Mouse (Mus musculus) MEL (cell line): ENCODE data around the gene Shc4. TPM values are rescaled to one million over a fixed set of nuclear protein-coding genes. Genes with fewer than 3 reads are reported as not detected.

ENCODE experiments used
- DNase-seq: peaks from one replicate; pipeline ENCODE4 v3.0.0; 2011; ENCODE audit warnings: low read depth, low spot score
- H3K27ac ChIP-seq: 2 replicates; pipeline ENCODE4 v1.5.1; 2012; ENCODE audit warnings: low read depth, mild to moderate bottlenecking, control low read depth, low read length, moderate library complexity; ENCODE audit not compliant: control insufficient read depth
- H3K27me3 ChIP-seq, 2 experiments: fragments of 150-350 bp in 1 of 2; sonication (generic) in 1 of 2; 2 replicates each; pipeline ENCODE4 v1.6.1; 2012; ENCODE audit warnings: low read length in 2 of 2, mild to moderate bottlenecking in 2 of 2, improper control_type of control experiment in 1 of 2, moderate library complexity in 1 of 2; ENCODE audit not compliant: insufficient read depth in 2 of 2, control insufficient read depth in 1 of 2
- H3K36me3 ChIP-seq, 2 experiments: 2 replicates each; pipeline ENCODE4 v1.6.1; 2012 to 2014; ENCODE audit warnings: low read length in 2 of 2, improper control_type of control experiment in 1 of 2, inconsistent platforms in 1 of 2, mild to moderate bottlenecking in 1 of 2; ENCODE audit not compliant: insufficient read depth in 2 of 2, control insufficient read depth in 1 of 2
- H3K4me1 ChIP-seq, 2 experiments: fragments of 150-350 bp in 1 of 2; sonication (generic) in 1 of 2; 2 replicates each; pipeline ENCODE4 v1.6.1; 2012; ENCODE audit warnings: low read length in 2 of 2, improper control_type of control experiment in 1 of 2, mild to moderate bottlenecking in 1 of 2; ENCODE audit not compliant: insufficient read depth in 2 of 2, control insufficient read depth in 1 of 2
- H3K4me3 ChIP-seq, 2 experiments: fragments of 150-350 bp in 1 of 2; sonication (generic) in 1 of 2; 2 replicates each; pipeline ENCODE4 v1.5.1; 2012; ENCODE audit warnings: low read depth in 2 of 2, low read length in 2 of 2, mild to moderate bottlenecking in 2 of 2, moderate library complexity in 2 of 2, control low read depth in 1 of 2, improper control_type of control experiment in 1 of 2; ENCODE audit not compliant: control insufficient read depth in 1 of 2, insufficient read depth in 1 of 2
- H3K79me2 ChIP-seq: 2 replicates; pipeline ENCODE4 v1.6.1; 2012; ENCODE audit warnings: mild to moderate bottlenecking, low read length, moderate library complexity; ENCODE audit not compliant: control insufficient read depth, poor library complexity, insufficient read depth
- H3K9ac ChIP-seq: 2 replicates; pipeline ENCODE4 v1.6.1; 2012; ENCODE audit warnings: low read depth, mild to moderate bottlenecking, control low read depth, low read length, moderate library complexity; ENCODE audit not compliant: control insufficient read depth, poor library complexity, severe bottlenecking
- H3K9me3 ChIP-seq: fragments of 150-350 bp; sonication (generic); replicated peaks from 2 replicates; pipeline ENCODE4 v1.6.1; 2012; ENCODE audit warnings: mild to moderate bottlenecking, low read length, improper control_type of control experiment, moderate library complexity; ENCODE audit not compliant: insufficient read depth
- CHD1 ChIP-seq: IDR thresholded peaks from 2 replicates; pipeline ENCODE4 v1.6.1; 2012; ENCODE audit warnings: low read depth, mild to moderate bottlenecking, inconsistent platforms, low read length, improper control_type of control experiment
- CTCF ChIP-seq, 3 experiments: IDR thresholded peaks in 2 of 3; conservative IDR thresholded peaks in 1 of 3; 2 replicates each; pipeline ENCODE4 v1.5.1; 2011 to 2012; ENCODE audit warnings: low read length in 3 of 3, low read depth in 2 of 3, mild to moderate bottlenecking in 2 of 3, improper control_type of control experiment in 1 of 3, inconsistent platforms in 1 of 3, mixed read lengths in 1 of 3, moderate library complexity in 1 of 3; ENCODE audit not compliant: control insufficient read depth in 1 of 3, insufficient read depth in 1 of 3, poor library complexity in 1 of 3, severe bottlenecking in 1 of 3
- EP300 ChIP-seq, 2 experiments: IDR thresholded peaks; 2 replicates each; pipeline ENCODE4 v1.6.1; 2011; ENCODE audit warnings: improper control_type of control experiment in 2 of 2, low read length in 2 of 2, low read depth in 1 of 2, mild to moderate bottlenecking in 1 of 2
- GATA1 ChIP-seq: IDR thresholded peaks from 2 replicates; pipeline ENCODE4 v1.6.1; 2011; ENCODE audit warnings: low read depth, low read length, improper control_type of control experiment
- KAT2A ChIP-seq: conservative IDR thresholded peaks from 2 replicates; pipeline ENCODE4 v1.6.1; 2012; ENCODE audit warnings: low read depth, low read length, improper control_type of control experiment, inconsistent platforms
- MAFK ChIP-seq: IDR thresholded peaks from 2 replicates; pipeline ENCODE4 v1.6.1; 2011; ENCODE audit warnings: low read depth, mild to moderate bottlenecking, low read length, improper control_type of control experiment, borderline replicate concordance
- MAX ChIP-seq: IDR thresholded peaks from 2 replicates; pipeline ENCODE4 v1.6.1; 2011; ENCODE audit warnings: low read length, improper control_type of control experiment
- MEF2A ChIP-seq: IDR thresholded peaks from 2 replicates; pipeline ENCODE4 v1.6.1; 2014; ENCODE audit warnings: low read depth, mild to moderate bottlenecking, inconsistent platforms, low read length, improper control_type of control experiment; ENCODE audit not compliant: poor library complexity, insufficient replicate concordance, severe bottlenecking; ENCODE audit errors: extremely low read depth
- MXI1 ChIP-seq: IDR thresholded peaks from 2 replicates; pipeline ENCODE4 v1.6.1; 2011; ENCODE audit warnings: mild to moderate bottlenecking, low read depth, low read length, improper control_type of control experiment
- NELFE ChIP-seq: IDR thresholded peaks from 2 replicates; pipeline ENCODE4 v1.6.1; 2011; ENCODE audit warnings: low read depth, low read length, improper control_type of control experiment
- POLR2A ChIP-seq, 2 experiments: IDR thresholded peaks; 2 replicates each; pipeline ENCODE4 v1.6.1; 2011 to 2012; ENCODE audit warnings: low read length in 2 of 2, mild to moderate bottlenecking in 2 of 2, control low read depth in 1 of 2, improper control_type of control experiment in 1 of 2, low read depth in 1 of 2, moderate library complexity in 1 of 2; ENCODE audit not compliant: control insufficient read depth in 1 of 2, insufficient read depth in 1 of 2, poor library complexity in 1 of 2
- POLR2AphosphoS5 ChIP-seq: IDR thresholded peaks from 2 replicates; pipeline ENCODE4 v1.6.1; 2012; ENCODE audit warnings: low read depth, borderline replicate concordance, mild to moderate bottlenecking, inconsistent platforms, low read length, moderate library complexity, mixed read lengths
- RCOR1 ChIP-seq: IDR thresholded peaks from 2 replicates; pipeline ENCODE4 v1.6.1; 2012; ENCODE audit warnings: low read depth, mild to moderate bottlenecking, inconsistent platforms, low read length, improper control_type of control experiment
- TAL1 ChIP-seq: IDR thresholded peaks from 2 replicates; pipeline ENCODE4 v1.6.1; 2012; ENCODE audit warnings: mild to moderate bottlenecking, inconsistent platforms, low read length, moderate library complexity, mixed read lengths
- UBTF ChIP-seq: IDR thresholded peaks from 2 replicates; pipeline ENCODE4 v1.6.1; 2012; ENCODE audit warnings: low read depth, mild to moderate bottlenecking, inconsistent platforms, low read length, improper control_type of control experiment, moderate library complexity, borderline replicate concordance; ENCODE audit not compliant: insufficient read depth
- USF2 ChIP-seq, 2 experiments: IDR thresholded peaks; 2 replicates each; pipeline ENCODE4 v1.6.1; 2011 to 2012; ENCODE audit warnings: improper control_type of control experiment in 2 of 2, low read length in 2 of 2, borderline replicate concordance in 1 of 2, inconsistent platforms in 1 of 2, low read depth in 1 of 2, mild to moderate bottlenecking in 1 of 2; ENCODE audit not compliant: insufficient read depth in 1 of 2
- ZMIZ1 ChIP-seq: IDR thresholded peaks from 2 replicates; pipeline ENCODE4 v1.6.1; 2012; ENCODE audit warnings: low read depth, mild to moderate bottlenecking, inconsistent platforms, low read length, improper control_type of control experiment, moderate library complexity
- ZNF384 ChIP-seq: IDR thresholded peaks from 2 replicates; pipeline ENCODE4 v1.6.1; 2012; ENCODE audit warnings: low read depth, mild to moderate bottlenecking, inconsistent platforms, low read length, improper control_type of control experiment
- polyA plus RNA-seq, 2 experiments: library from polyadenylated mRNA; stranded (reverse) in 1 of 2; unstranded in 1 of 2; fragments of >175 nt in 1 of 2; fragments of >200 nt in 1 of 2; gene quantifications; 2 replicates each; pipeline versions ENCODE4 v1.2.1 to v1.2.4; 2012; ENCODE audit warnings: low replicate concordance in 2 of 2, low read depth in 1 of 2; ENCODE audit not compliant: insufficient read length in 2 of 2, insufficient read depth in 1 of 2, missing spikeins in 1 of 2
- total RNA-seq: library from RNA; depleted of rRNA; stranded (reverse); fragments of 300-350 nt; gene quantifications from 2 replicates; pipeline ENCODE4 v1.2.3, GENCODE M21; 2012; rRNA removed

Shc4 gene
- total and polyA plus RNA-seq, 3 experiments: 0.38 to 1.1 TPM; not detected in 1

DNA sequence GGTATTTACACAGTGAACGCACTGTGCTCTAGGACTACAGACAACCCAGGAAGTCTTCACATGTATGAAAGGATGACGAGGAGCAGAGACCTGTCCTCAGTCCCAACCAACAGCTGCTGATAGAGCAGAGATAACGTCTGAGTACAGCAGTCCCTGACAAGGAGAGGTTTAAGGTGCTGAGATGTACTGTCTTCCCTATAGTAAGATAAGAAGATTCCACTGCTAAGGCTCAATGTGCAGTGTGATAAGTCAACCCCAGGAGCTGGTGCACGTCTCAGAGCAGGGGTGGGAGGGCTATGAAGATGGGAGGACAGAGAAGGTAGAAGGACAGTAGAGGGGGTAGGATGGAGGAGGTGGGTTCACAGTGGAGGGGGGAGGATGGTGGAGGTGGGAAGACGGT lies 142.9 kb downstream of the Shc4 start:
- Histone ChIP-seq H3K9me3 (no peaks in the 10 kb centered on the region), H3K27ac (no peak overlapping the region), H3K4me1 (no peaks in the 10 kb centered on the region; a peak in 1 of 4 replicates), H3K4me3 (no peak overlapping the region), H3K36me3 (peaks cover 2 to 27% of the 10 kb centered on the region in 2 experiments), H3K79me2 (0 out of 2 replicates have a peak, but pooled peaks cover 2% of the 10 kb centered on the region), H3K27me3 (no peaks in the 10 kb centered on the region), H3K9ac (no peak overlapping the region)
- DNase-seq: no peak
- TF ChIP-seq POLR2A (IDR thresholded peaks at IDR 0.05; ENCODE audit: control insufficient read depth in 1 of 2, insufficient read depth in 1 of 2, low read depth in 1 of 2, low read length in 2 of 2, poor library complexity in 1 of 2) (no peak), TAL1 (no peak), KAT2A (no peak), MEF2A (no peak), GATA1 (no peak)

- Histone ChIP-seq H3K4me3 (no peak overlapping the region), H3K27ac (no peak overlapping the region), H3K4me1 (no peaks in the 10 kb centered on the region; a peak in 1 of 4 replicates), H3K27me3 (no peaks in the 10 kb centered on the region), H3K36me3 (peaks cover 2 to 22% of the 10 kb centered on the region in 2 experiments)
- DNase-seq: no peak
- TF ChIP-seq CHD1 (no peak), MXI1 (no peak), CTCF (IDR thresholded peaks at IDR 0.05 in 2 of 3, conservative IDR thresholded peaks at IDR 0.05 in 1 of 3; ENCODE audit: control insufficient read depth in 1 of 3, insufficient read depth in 1 of 3, low read depth in 2 of 3, low read length in 3 of 3, poor library complexity in 1 of 3, severe bottlenecking in 1 of 3) (no peak), EP300 (IDR thresholded peaks at IDR 0.05; ENCODE audit: low read depth in 1 of 2, low read length in 2 of 2) (no peak), ZNF384 (no peak), RCOR1 (no peak), MAX (no peak), USF2 (IDR thresholded peaks at IDR 0.05; ENCODE audit: borderline replicate concordance in 1 of 2, insufficient read depth in 1 of 2, low read depth in 1 of 2, low read length in 2 of 2) (no peak), MAFK (no peak), UBTF (no peak), NELFE (no peak), POLR2AphosphoS5 (no peak), ZMIZ1 (no peak)
- TF ChIP-seq, all 39 proteins: peak for 0
- Histone ChIP-seq H3K79me2 (0 out of 2 replicates have a peak, but pooled peaks cover 2% of the 10 kb centered on the region), H3K9me3 (no peaks in the 10 kb centered on the region), H3K9ac (no peak overlapping the region)
These were observed 146.3 kb downstream of the Shc4 start for GRCm38 (mm10) chr2:125577670-125578069.

Other genes starting within 250 kb of the Shc4 start
- not detected in 2 replicates for gene Gm9913, start 219.1 kb downstream of the Shc4 start, total RNA-seq
- not detected for gene Gm9913, start 219.1 kb downstream of the Shc4 start, polyA plus RNA-seq
- gene Fbn1, start 216.2 kb downstream of the Shc4 start, total RNA-seq: 0.03 TPM in 1 of 2 replicates, not detected in the other
- gene Fbn1, start 216.2 kb downstream of the Shc4 start, polyA plus RNA-seq: under 1 TPM in 1 of 2 experiments, not detected in 1; 0.01 TPM
- 11.7 and 13.9 TPM in 2 replicates for gene Cep152, start 99.0 kb downstream of the Shc4 start, total RNA-seq
- gene Cep152, start 99.0 kb downstream of the Shc4 start, polyA plus RNA-seq: 10 to 100 TPM in 1 of 2 experiments, not detected in 1; 14.1 TPM
- 16.4 and 16.6 TPM in 2 replicates for gene Eid1, start 51.1 kb downstream of the Shc4 start, total RNA-seq
- gene Eid1, start 51.1 kb downstream of the Shc4 start, polyA plus RNA-seq: 10 to 100 TPM in 1 of 2 experiments, not detected in 1; 33.9 TPM
- gene Secisbp2l, start 58.7 kb upstream of the Shc4 start, total RNA-seq: 7.3 and 7.6 TPM in 2 replicates
- 10 to 100 TPM in 1 of 2 experiments, not detected in 1; 10.9 TPM for gene Secisbp2l, start 58.7 kb upstream of the Shc4 start, polyA plus RNA-seq
- gene Galk2, start 135.0 kb upstream of the Shc4 start, total RNA-seq: 0.08 and 0.20 TPM in 2 replicates
- under 1 TPM in 1 of 2 experiments, not detected in 1; 0.29 TPM for gene Galk2, start 135.0 kb upstream of the Shc4 start, polyA plus RNA-seq
- gene Cops2, start 135.0 kb upstream of the Shc4 start, total RNA-seq: 66.2 and 77.1 TPM in 2 replicates
- 100 to 1,000 TPM in 1 of 2 experiments, 10 to 100 TPM in 1; 65.3 to 131 TPM for gene Cops2, start 135.0 kb upstream of the Shc4 start, polyA plus RNA-seq